Mouse (Mus musculus) kidney, postnatal 4 days (tissue): ENCODE measurements at regions not wholly inside any gene's neighbourhood (a gene's known extent, or its start where the extent isn't known, plus 50 kb on each side); places are given as distances from the start of the nearest gene placed in this dataset.
A peak's percentile ranks its signal among the peaks of the same experiment; 100 is the strongest.

Experiments used
- DNase-seq, 2 experiments: peaks; one replicate each; pipeline ENCODE4 v3.0.0; 2021; ENCODE audit warnings: mixed read lengths in 2 of 2

GRCm38 (mm10) chr10:31076948-31077347, 234.3 kb upstream of the Hey2 start:
- DNase-seq = no peak

- DNase-seq = peak in 1 of 2 experiments; percentile 12
These were observed 233.8 kb upstream of the Hey2 start for GRCm38 (mm10) chr10:31076415-31076814.

GRCm38 (mm10) chr10:31074004-31074645, 231.5 kb upstream of the Hey2 start:
- no peak for DNase-seq

- DNase-seq = no peak
These were observed 226.1 kb upstream of the Hey2 start for GRCm38 (mm10) chr10:31068668-31069223.

- DNase-seq = no peak
These were observed 220.1 kb upstream of the Hey2 start for GRCm38 (mm10) chr10:31062732-31063131.

GRCm38 (mm10) chr10:31053260-31053659, 210.7 kb upstream of the Hey2 start:
- no peak for DNase-seq

GRCm38 (mm10) chr10:31051222-31051621, 208.6 kb upstream of the Hey2 start:
- no peak for DNase-seq

- DNase-seq = no peak
These were observed 206.8 kb upstream of the Hey2 start for GRCm38 (mm10) chr10:31049352-31049751.

GRCm38 (mm10) chr10:31035611-31036010, 193.0 kb upstream of the Hey2 start:
- DNase-seq = no peak

- no peak for DNase-seq
These were observed 192.2 kb upstream of the Hey2 start for GRCm38 (mm10) chr10:31034782-31035181.

- DNase-seq = no peak
These were observed 188.1 kb upstream of the Hey2 start for GRCm38 (mm10) chr10:31030676-31031075.

- no peak for DNase-seq
These were observed 183.8 kb upstream of the Hey2 start for GRCm38 (mm10) chr10:31026440-31026839.

- no peak for DNase-seq
These were observed 170.2 kb upstream of the Hey2 start for GRCm38 (mm10) chr10:31012669-31013358.

- DNase-seq = peak; percentile 17 to 29
These were observed 167.3 kb upstream of the Hey2 start for GRCm38 (mm10) chr10:31009955-31010254.

- peak in 1 of 2 experiments; percentile 13 for DNase-seq
These were observed 166.7 kb upstream of the Hey2 start for GRCm38 (mm10) chr10:31009128-31009954.

GRCm38 (mm10) chr10:30998163-30998944, 155.8 kb upstream of the Hey2 start:
- DNase-seq = peak in 1 of 2 experiments; percentile 15

GRCm38 (mm10) chr10:30992167-30992566, 149.6 kb upstream of the Hey2 start:
- no peak for DNase-seq

GRCm38 (mm10) chr10:30980279-30980968, 137.8 kb upstream of the Hey2 start:
- peak; percentile 40 to 56 for DNase-seq

- DNase-seq = no peak
These were observed 137.2 kb upstream of the Hey2 start for GRCm38 (mm10) chr10:30979766-30980165.

- no peak for DNase-seq
These were observed 123.6 kb upstream of the Hey2 start for GRCm38 (mm10) chr10:30966176-30966575.

GRCm38 (mm10) chr10:30953825-30954224, 111.2 kb upstream of the Hey2 start:
- no peak for DNase-seq

GRCm38 (mm10) chr10:30952410-30952809, 109.8 kb upstream of the Hey2 start:
- no peak for DNase-seq
